Mouse (Mus musculus): ENCODE results near the gene Cnnm3.

DNA sequence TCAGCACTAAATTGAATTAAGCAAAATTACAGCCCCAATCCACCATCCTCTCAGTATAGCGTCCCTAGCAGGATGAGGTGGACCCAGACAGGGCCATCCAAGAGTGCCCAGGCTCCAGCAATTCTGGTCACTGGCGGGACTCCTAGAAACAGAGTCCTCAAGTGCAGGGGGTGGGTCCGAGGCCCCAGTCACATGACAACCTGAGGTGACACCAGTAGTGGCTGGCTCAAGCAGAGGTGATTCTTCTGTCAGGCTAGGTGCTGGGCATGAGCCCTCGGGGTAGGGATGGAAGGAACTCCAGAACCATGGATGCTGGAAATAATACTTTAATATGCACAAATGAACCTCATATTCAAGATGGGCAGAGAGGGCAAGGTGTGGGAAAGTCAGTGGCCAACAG is 50.7 kb downstream of the Cnnm3 start:
- TF ChIP-seq CTCF (IDR thresholded peaks at IDR 0.05; ENCODE audit: control insufficient read depth, insufficient read depth, insufficient replicate concordance, low read depth, low read length) (no peak), POLR2A (IDR thresholded peaks at IDR 0.05; ENCODE audit: control insufficient read depth, low read depth, low read length) (no peak)

Measured in testis, adult 2 months (tissue).